8 mouse cellular contexts compared by ENCODE assay signal in genomic region chr1:57224425-57225104, GRCm38 (mm10).
DNase-seq lines count a peak whose midpoint lies in the region; ATAC-seq and TF ChIP-seq lines count a peak whose summit lies in the region.

No protein-coding gene starts in this region.

- no peaks in the 10 kb centered on the region for H3K27me3 ChIP-seq in midbrain, embryonic 16.5 days (ENCODE audit: control insufficient read depth, insufficient read depth, low read depth, low read length)
- 0 out of 2 replicates have a peak, but pooled peaks cover 5% of the 10 kb centered on the region for H3K27me3 ChIP-seq in midbrain, embryonic 13.5 days

- no peak overlapping the region for H3K4me3 ChIP-seq in midbrain, embryonic 16.5 days (ENCODE audit: low read depth, low read length)
- no peak overlapping the region for H3K4me3 ChIP-seq in midbrain, embryonic 13.5 days (replicated peaks)
- peak overlapping the region; percentile 11; the same call in 1 of the 2 replicates for H3K4me3 ChIP-seq in layer of hippocampus, adult 2 months

- H3K9ac ChIP-seq in midbrain, embryonic 16.5 days (ENCODE audit: low read depth, low read length), result no peak overlapping the region
- H3K9ac ChIP-seq in midbrain, embryonic 13.5 days (replicated peaks), result no peak overlapping the region

- TF ChIP-seq CTCF in layer of hippocampus, adult 2 months (conservative IDR thresholded peaks at IDR 0.05), result no peak

- H3K9me3 ChIP-seq in midbrain, embryonic 16.5 days (replicated peaks; ENCODE audit: control insufficient read depth, low read length, poor library complexity, severe bottlenecking), result no peaks in the 10 kb centered on the region
- no peaks in the 10 kb centered on the region for H3K9me3 ChIP-seq in midbrain, embryonic 13.5 days

- H3K4me2 ChIP-seq in midbrain, embryonic 16.5 days (ENCODE audit: low read length), result no peak overlapping the region
- no peak overlapping the region for H3K4me2 ChIP-seq in midbrain, embryonic 13.5 days (replicated peaks)

- H3K36me3 ChIP-seq in midbrain, embryonic 16.5 days (ENCODE audit: control insufficient read depth, insufficient read depth, low read length), result no peaks in the 10 kb centered on the region
- no peaks in the 10 kb centered on the region for H3K36me3 ChIP-seq in midbrain, embryonic 13.5 days

- DNase-seq in cerebellum, adult 11 months, result peak; percentile 4
- DNase-seq in layer of hippocampus, adult 2 months (ENCODE audit: low spot score in 2 of 2), result peak; percentile 53 to 59
- DNase-seq in right cerebral cortex, postnatal 14 days, result peak; percentile 72
- no peak for DNase-seq in thymus, postnatal 25 days
- DNase-seq in thymus, postnatal 4 days, result no peak

- WGBS in midbrain, embryonic 16.5 days, result 76% methylated on average over 10 of the region's 10 CpGs
- 86% methylated on average over 10 of the region's 10 CpGs for WGBS in midbrain, embryonic 13.5 days

- no peak overlapping the region for H3K27ac ChIP-seq in midbrain, embryonic 16.5 days (ENCODE audit: low read length)
- no peak overlapping the region for H3K27ac ChIP-seq in midbrain, embryonic 13.5 days
- peak overlapping the region; percentile 72 for H3K27ac ChIP-seq in layer of hippocampus, adult 2 months

- no peak for ATAC-seq in cerebellum, adult (ENCODE audit: insufficient number of reproducible peaks, low FRiP score, low TSS enrichment)
- 0 out of 2 replicates have a peak, but pooled peaks have one; percentile 64 for ATAC-seq in midbrain, embryonic 16.5 days
- no peak for ATAC-seq in midbrain, embryonic 13.5 days

- no peaks in the 10 kb centered on the region for H3K4me1 ChIP-seq in midbrain, embryonic 16.5 days (ENCODE audit: control insufficient read depth, insufficient read depth, low read length)
- H3K4me1 ChIP-seq in midbrain, embryonic 13.5 days (replicated peaks), result no peaks in the 10 kb centered on the region

Comparison
In these comparisons a context has a peak if more than half of its experiments do, and no peak if none do; other contexts are left out.
1. DNase-seq: peak in cerebellum, adult 11 months (single experiment), layer of hippocampus, adult 2 months (2 of 2) and right cerebral cortex, postnatal 14 days (single experiment); none in thymus, postnatal 25 days (single experiment) and thymus, postnatal 4 days (single experiment).